Mouse (Mus musculus): ENCODE measurements around the gene Scgb1b11.
"Not testable (repeated sequence)": the region's sequence is repeated elsewhere in the genome, so short reads cannot be mapped to it uniquely, and the experiment has no call there.

Gene Scgb1b11

DNA sequence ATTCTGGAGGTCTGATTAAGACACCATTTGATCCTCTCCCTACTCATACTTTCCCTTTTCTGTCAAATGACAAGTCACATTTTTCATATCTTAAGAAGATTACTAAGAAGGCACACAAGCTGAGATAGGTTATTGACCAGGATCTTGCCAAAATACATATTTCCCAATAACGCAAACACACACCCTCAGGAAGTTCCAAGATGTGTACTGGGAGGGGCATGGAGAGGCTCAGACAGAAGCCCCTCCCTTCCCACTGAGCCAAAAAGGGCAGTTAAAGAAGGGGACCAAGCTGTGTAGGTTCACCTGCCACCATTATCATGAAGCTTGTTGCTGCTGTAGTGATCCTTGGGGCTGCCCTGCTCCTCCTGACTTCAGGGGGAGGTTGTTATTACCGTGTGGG lies at the start of gene Scgb1b11:
TSS of gene Scgb1b11 (plus strand) at position 301 of the 400 bp plus-strand sequence.
- DNase-seq: not testable (repeated sequence)

DNA sequence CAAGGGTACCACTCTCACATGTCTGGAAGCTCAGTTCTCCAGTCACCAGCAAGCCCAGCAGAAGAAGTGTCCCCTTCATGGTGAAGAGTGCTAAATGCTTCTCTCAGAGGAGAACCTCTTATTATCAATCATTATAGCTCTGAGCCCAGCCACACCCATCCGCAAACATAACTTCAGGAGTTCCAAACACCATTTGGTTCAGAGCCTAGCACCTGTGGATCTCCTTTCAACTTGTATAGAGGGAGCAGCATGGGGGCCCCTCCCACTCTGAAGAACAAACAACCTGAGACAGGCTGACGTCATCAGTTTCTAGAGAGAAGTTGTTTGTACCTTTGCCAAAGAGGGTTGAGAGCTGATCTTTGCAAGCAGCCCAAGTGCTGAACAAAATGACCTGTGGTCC lies 11.6 kb upstream of the Scgb1b11 start, which contains the start of gene Scgb2b11:
TSS of gene Scgb2b11 (minus strand) at position 101 of the 400 bp plus-strand sequence.
- DNase-seq: not testable (repeated sequence)
